Mouse (Mus musculus): ENCODE results near the gene Hes1.

DNA sequence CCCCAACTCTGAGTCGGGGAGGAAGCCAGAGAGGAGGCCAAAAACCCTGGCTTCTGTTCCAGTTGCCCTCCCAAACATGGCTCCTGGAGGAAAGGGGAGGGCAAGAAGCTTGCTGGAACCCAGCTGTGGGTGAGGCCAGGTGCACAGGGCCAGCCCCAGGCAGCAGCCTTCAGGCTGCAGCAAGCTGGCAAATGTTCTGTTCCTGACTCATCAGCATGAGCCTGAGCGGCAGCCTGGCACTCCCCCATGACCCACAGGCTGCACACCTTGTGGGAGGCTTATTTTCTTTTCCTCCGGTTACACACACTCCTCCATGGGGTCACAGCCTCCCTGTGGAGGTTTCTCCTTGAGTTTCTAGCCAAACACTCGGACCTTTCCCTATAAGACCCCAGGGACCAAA, 30.2 kb upstream of the Hes1 start:
- TF ChIP-seq CTCF (IDR thresholded peaks at IDR 0.05; ENCODE audit: low read depth) = no peak
- no peak for TF ChIP-seq EP300 (IDR thresholded peaks at IDR 0.05; ENCODE audit: low read depth)
